Mouse (Mus musculus) G1E (cell line): Measurements from ENCODE around the gene Cops7a. TPM values are rescaled to one million over a fixed set of nuclear protein-coding genes. Genes with fewer than 3 reads are reported as not detected.

ENCODE experiments used
- ATAC-seq: 2 replicates; pipeline ENCODE4 v1.8.0; 2016; ENCODE audit warnings: mild to moderate bottlenecking; ENCODE audit not compliant: insufficient number of reproducible peaks, poor library complexity, low FRiP score, severe bottlenecking; ENCODE audit errors: extremely low read depth
- DNase-seq: peaks from one replicate; pipeline ENCODE4 v3.0.0; 2012; ENCODE audit warnings: low spot score
- H3K27me3 ChIP-seq: 2 replicates; pipeline ENCODE4 v1.6.1; 2012; ENCODE audit warnings: mild to moderate bottlenecking, low read length, inconsistent platforms; ENCODE audit not compliant: insufficient read depth
- H3K36me3 ChIP-seq: replicated peaks from 2 replicates; pipeline ENCODE3; 2012; ENCODE audit warnings: mild to moderate bottlenecking, inconsistent platforms
- H3K4me1 ChIP-seq: 2 replicates; pipeline ENCODE4 v1.6.1; 2012; ENCODE audit warnings: low read depth, low read length, inconsistent platforms, mixed read lengths; ENCODE audit not compliant: insufficient read depth
- H3K4me3 ChIP-seq: 2 replicates; pipeline ENCODE4 v1.5.1; 2012; ENCODE audit warnings: low read depth, mild to moderate bottlenecking, inconsistent platforms, low read length, moderate library complexity, mixed read lengths
- H3K9me3 ChIP-seq: replicated peaks from 2 replicates; pipeline ENCODE4 v1.6.1; 2012; ENCODE audit warnings: inconsistent platforms
- CTCF ChIP-seq: IDR thresholded peaks from 2 replicates; pipeline ENCODE4 v1.5.1; 2012; ENCODE audit warnings: low read depth, low read length, inconsistent platforms, mixed read lengths
- GATA1 ChIP-seq: IDR thresholded peaks from 2 replicates; pipeline ENCODE4 v1.6.1; 2012; ENCODE audit warnings: borderline replicate concordance, low read length, inconsistent platforms, mixed read lengths
- GATA2 ChIP-seq: IDR thresholded peaks from 2 replicates; pipeline ENCODE4 v1.6.1; 2012; ENCODE audit warnings: low read depth, low read length, inconsistent platforms, borderline replicate concordance
- POLR2AphosphoS5 ChIP-seq: IDR thresholded peaks from 2 replicates; pipeline ENCODE4 v1.6.1; 2012; ENCODE audit warnings: low read depth, low read length, inconsistent platforms; ENCODE audit not compliant: insufficient replicate concordance
- TAL1 ChIP-seq: conservative IDR thresholded peaks from 2 replicates; pipeline ENCODE4 v1.6.1; 2012; ENCODE audit warnings: low read depth, low read length, inconsistent platforms, mixed read lengths
- polyA plus RNA-seq: library from polyadenylated mRNA; stranded (reverse); fragments of >175 nt; gene quantifications from 2 replicates; pipeline ENCODE4 v1.2.3, GENCODE M21; 2012
- total RNA-seq, 2 experiments: library from RNA; stranded (forward) in 1 of 2; stranded (reverse) in 1 of 2; fragments of 200-1000 nt in 1 of 2; fragments of >200 nt in 1 of 2; fragmentation: Nextera tagmentation in 1 of 2; gene quantifications; 2 replicates each; pipeline ENCODE4 v1.2.3; 2014 to 2017

Gene Cops7a
- total RNA-seq (2014; fragmentation: Nextera tagmentation): 123 and 194 TPM in 2 replicates
- 62.2 and 65.5 TPM in 2 replicates for total RNA-seq (2017)
- 59.2 and 79.0 TPM in 2 replicates for polyA plus RNA-seq

GRCm38 (mm10) chr6:124965088-124965719, at the start of gene Cops7a:
Gene Cops7a (minus strand): TSS chr6:124965538.
- H3K36me3 ChIP-seq: peaks cover 57% of the 10 kb centered on the region
- peaks cover 50% of the 10 kb centered on the region for H3K4me1 ChIP-seq
- H3K4me3 ChIP-seq: peak within 1 kb of the TSS; percentile 84
- no peaks in the 10 kb centered on the region for H3K27me3 ChIP-seq
- TF ChIP-seq POLR2AphosphoS5: no peak
- no peak for TF ChIP-seq CTCF
- no peak for TF ChIP-seq TAL1
- no peak for TF ChIP-seq GATA1
- TF ChIP-seq GATA2: no peak
- DNase-seq (peak; percentile 91), ATAC-seq (peak; percentile 82)
- H3K9me3 ChIP-seq: no peaks in the 10 kb centered on the region; the same call in 1 of the 2 replicates

- peaks cover under 1% of the 10 kb centered on the region; the same call in 1 of the 2 replicates for H3K27me3 ChIP-seq
- ATAC-seq (peak; percentile 62), DNase-seq (peak; percentile 81)
- H3K9me3 ChIP-seq: no peaks in the 10 kb centered on the region
- H3K36me3 ChIP-seq: peaks cover 46% of the 10 kb centered on the region
- H3K4me3 ChIP-seq: peak overlapping the region; percentile 83
- TF ChIP-seq GATA2 (no peak), POLR2AphosphoS5 (no peak), CTCF (no peak), TAL1 (no peak), GATA1 (no peak)
- peaks cover 40% of the 10 kb centered on the region for H3K4me1 ChIP-seq
These were observed 44.1 kb upstream of the Cops7a start for GRCm38 (mm10) chr6:125009181-125010073.

GRCm38 (mm10) chr6:125009129-125009180, 43.6 kb upstream of the Cops7a start, which contains the start of gene Zfp384:
Gene Zfp384 (plus strand): TSS chr6:125009145.
- TF ChIP-seq GATA1: no peak
- TF ChIP-seq CTCF: no peak
- TF ChIP-seq TAL1: no peak
- no peak for TF ChIP-seq GATA2
- TF ChIP-seq POLR2AphosphoS5: no peak
- Histone ChIP-seq H3K36me3 (peaks cover 44% of the 10 kb centered on the region), H3K27me3 (peaks cover 2% of the 10 kb centered on the region; the same call in 1 of the 2 replicates), H3K4me1 (peaks cover 44% of the 10 kb centered on the region), H3K9me3 (no peaks in the 10 kb centered on the region), H3K4me3 (peak within 1 kb of the TSS; percentile 83)
- no peak for DNase-seq
- ATAC-seq: no peak

- H3K27me3 ChIP-seq: peaks cover 4% of the 10 kb centered on the region; the same call in 1 of the 2 replicates
- ATAC-seq (peak; percentile 99), DNase-seq (peak; percentile 92)
- no peaks in the 10 kb centered on the region for H3K9me3 ChIP-seq
- peaks cover 46% of the 10 kb centered on the region for H3K4me1 ChIP-seq
- no peak for TF ChIP-seq CTCF
- no peak for TF ChIP-seq GATA2
- no peak for TF ChIP-seq TAL1
- TF ChIP-seq GATA1: no peak
- TF ChIP-seq POLR2AphosphoS5: no peak
- H3K36me3 ChIP-seq: peaks cover 41% of the 10 kb centered on the region
- H3K4me3 ChIP-seq: peak overlapping the region; percentile 83
These were observed 43.3 kb upstream of the Cops7a start for GRCm38 (mm10) chr6:125008586-125009128.

- ATAC-seq (no peak), DNase-seq (no peak)
- peaks cover 36% of the 10 kb centered on the region for H3K36me3 ChIP-seq
- no peaks in the 10 kb centered on the region for H3K9me3 ChIP-seq
- TF ChIP-seq TAL1 (no peak), CTCF (no peak), GATA2 (no peak), POLR2AphosphoS5 (no peak)
- peaks cover 48% of the 10 kb centered on the region for H3K4me1 ChIP-seq
- peak overlapping the region; percentile 83 for H3K4me3 ChIP-seq
- H3K27me3 ChIP-seq: peaks cover 10% of the 10 kb centered on the region; the same call in 1 of the 2 replicates
These were observed 42.7 kb upstream of the Cops7a start for GRCm38 (mm10) chr6:125008060-125008459.

- Histone ChIP-seq H3K4me3 (no peak overlapping the region), H3K27me3 (peaks cover 31% of the 10 kb centered on the region), H3K9me3 (no peaks in the 10 kb centered on the region), H3K36me3 (peaks cover 9% of the 10 kb centered on the region), H3K4me1 (peaks cover 30% of the 10 kb centered on the region)
- ATAC-seq: no peak
- no peak for DNase-seq
- TF ChIP-seq POLR2AphosphoS5: no peak
- no peak for TF ChIP-seq TAL1
These were observed 39.7 kb upstream of the Cops7a start for GRCm38 (mm10) chr6:125005086-125005485.
